Mouse (Mus musculus) erythroblast, embryonic 14.5 days (primary cell): ENCODE measurements around the gene Btbd9.

Experiments
- GATA1 ChIP-seq: IDR thresholded peaks from 2 replicates; pipeline ENCODE4 v1.6.1; 2012; ENCODE audit warnings: low read length, inconsistent platforms, mixed read lengths
- TAL1 ChIP-seq: IDR thresholded peaks from 3 replicates; pipeline ENCODE4 v1.6.1; 2012; ENCODE audit warnings: low read length, inconsistent platforms, mixed read lengths

DNA sequence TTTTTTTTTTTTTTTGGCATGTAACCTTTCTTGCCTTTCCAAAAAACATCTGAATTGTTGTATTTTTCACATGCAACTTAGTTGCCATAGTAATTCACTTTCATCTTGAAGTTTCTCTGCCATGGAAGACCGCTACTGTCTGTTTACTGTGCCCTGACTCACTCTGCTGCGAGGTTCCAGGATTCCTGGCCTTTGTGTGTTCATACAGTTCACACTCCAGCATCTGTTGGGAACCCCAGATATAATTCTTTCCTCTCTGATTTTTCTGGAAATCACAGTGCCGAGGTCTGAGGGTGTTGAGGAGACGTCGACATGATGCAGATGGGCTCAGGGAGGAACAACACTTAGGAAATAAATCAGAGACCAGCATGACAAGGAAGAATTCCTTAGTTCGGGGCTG lies 283.6 kb downstream of the Btbd9 start:
- no peak for TF ChIP-seq GATA1
- TF ChIP-seq TAL1: no peak
